Mouse (Mus musculus) granulocyte monocyte progenitor cell, adult 5-6 weeks (primary cell): Measurements from ENCODE around the gene Pakap. TPM values are rescaled to one million over a fixed set of nuclear protein-coding genes. Genes with fewer than 3 reads are reported as not detected.
A peak's percentile ranks its signal among the peaks of the same experiment; 100 is the strongest.

ENCODE experiments used
- ATAC-seq: replicated peaks from 2 replicates; pipeline ENCODE4 v1.8.0; 2016; ENCODE audit warnings: mild to moderate bottlenecking, moderate TSS enrichment, inconsistent platforms; ENCODE audit not compliant: poor library complexity, severe bottlenecking
- total RNA-seq, 2 experiments: library from RNA; stranded (forward) in 1 of 2; stranded (reverse) in 1 of 2; fragments of 200-712, 200-1000 nt in 1 of 2; fragments of >200 nt in 1 of 2; fragmentation: Nextera tagmentation in 1 of 2; gene quantifications; 2 replicates each; pipeline ENCODE4 v1.2.3; 2014 to 2017

The Pakap gene
- total RNA-seq, 2 experiments from 2014 or later = 0.10 TPM; not detected in 1

GRCm38 (mm10) chr4:57697918-57698611 lies 130.1 kb downstream of the Pakap start:
- ATAC-seq = no peak

- ATAC-seq = no peak
Observed at GRCm38 (mm10) chr4:57701576-57701975, 133.6 kb downstream of the Pakap start.

GRCm38 (mm10) chr4:57703574-57704470 lies 135.8 kb downstream of the Pakap start:
- no peak for ATAC-seq

DNA sequence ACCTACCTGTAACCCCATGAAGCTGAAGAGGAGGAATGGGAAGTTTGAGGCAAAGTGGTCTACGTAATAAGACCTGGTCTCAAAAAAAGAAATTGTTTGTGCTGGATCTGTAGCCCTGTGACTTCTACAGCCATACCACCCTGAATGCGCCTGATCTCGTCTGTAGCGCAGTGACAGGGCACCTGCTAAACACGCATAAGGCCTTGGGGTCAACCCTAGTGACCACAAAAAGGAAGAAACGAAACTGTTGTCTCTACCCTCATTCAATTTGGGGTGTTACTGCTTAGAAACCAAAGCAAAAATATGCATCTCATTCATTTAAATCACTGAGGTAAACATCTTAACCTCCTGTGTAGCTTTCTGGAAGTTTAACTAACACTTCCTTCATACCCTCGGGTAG lies 136.6 kb downstream of the Pakap start:
- peak; percentile 87 for ATAC-seq

- no peak for ATAC-seq
Observed at GRCm38 (mm10) chr4:57715849-57716248, 147.9 kb downstream of the Pakap start.

GRCm38 (mm10) chr4:57716735-57717134 lies 148.8 kb downstream of the Pakap start:
- no peak for ATAC-seq

DNA sequence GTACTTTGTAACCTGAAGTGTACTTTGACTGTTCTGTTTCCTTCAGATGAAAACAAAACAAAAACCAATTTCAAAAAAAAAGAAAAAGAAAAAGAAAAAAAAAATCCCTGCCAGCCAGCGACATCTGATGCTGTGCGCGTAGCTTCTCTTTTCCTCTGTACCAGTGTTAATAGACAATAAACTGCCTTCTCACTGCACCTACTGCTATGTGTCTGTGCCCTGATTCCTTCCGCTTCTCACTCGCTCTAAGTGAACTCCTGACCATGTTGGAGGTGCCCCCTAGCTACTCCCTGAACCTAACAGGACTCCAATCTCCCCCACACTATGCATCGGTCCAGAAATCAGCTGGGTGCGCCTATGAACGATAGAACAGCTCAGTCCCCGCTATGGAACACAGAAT lies 149.4 kb downstream of the Pakap start, which contains the start of gene Akap2:
TSS of gene Akap2 (plus strand) at position 304 of the 400 bp plus-strand sequence.
- ATAC-seq = no peak

DNA sequence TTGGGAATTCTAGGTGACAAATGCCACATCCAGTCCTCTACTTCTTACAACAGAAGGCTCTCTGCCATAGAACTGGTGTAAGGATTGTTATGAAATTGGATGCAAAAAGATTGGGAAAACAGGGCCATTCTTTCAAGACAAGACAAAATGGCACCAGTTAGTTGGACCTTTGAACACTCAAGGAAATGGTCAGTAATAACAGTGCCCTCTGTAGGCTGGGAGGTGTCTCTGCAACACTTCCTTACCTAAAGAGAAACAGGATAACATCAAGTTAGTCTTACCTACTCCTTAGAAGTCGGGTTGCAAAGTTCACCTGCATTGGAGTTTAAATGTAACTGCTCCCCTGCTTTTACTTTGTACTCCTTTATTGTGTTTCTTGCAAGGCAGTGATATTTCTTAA lies 151.4 kb downstream of the Pakap start:
- no peak for ATAC-seq

GRCm38 (mm10) chr4:57720869-57721361 lies 152.9 kb downstream of the Pakap start:
- peak; percentile 27 for ATAC-seq

DNA sequence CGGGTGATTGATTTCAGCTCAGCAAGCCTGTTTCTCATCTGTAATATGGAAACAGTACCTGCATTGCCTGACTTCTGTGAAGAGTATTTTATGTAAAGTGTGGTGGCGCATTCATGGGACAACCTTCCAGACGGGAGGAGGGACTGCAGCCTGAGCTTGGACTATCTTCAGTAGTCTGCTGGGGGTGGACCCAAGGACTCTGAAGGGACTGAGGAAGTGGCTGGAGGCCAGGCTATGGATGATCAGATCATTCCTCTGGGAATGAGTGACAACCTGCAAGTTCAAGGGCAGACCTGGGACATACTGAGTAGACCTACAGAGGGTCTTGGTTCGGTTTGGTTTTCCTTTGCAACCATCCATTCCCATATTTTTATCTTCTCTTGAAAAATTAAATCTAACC lies 154.3 kb downstream of the Pakap start:
- no peak for ATAC-seq

DNA sequence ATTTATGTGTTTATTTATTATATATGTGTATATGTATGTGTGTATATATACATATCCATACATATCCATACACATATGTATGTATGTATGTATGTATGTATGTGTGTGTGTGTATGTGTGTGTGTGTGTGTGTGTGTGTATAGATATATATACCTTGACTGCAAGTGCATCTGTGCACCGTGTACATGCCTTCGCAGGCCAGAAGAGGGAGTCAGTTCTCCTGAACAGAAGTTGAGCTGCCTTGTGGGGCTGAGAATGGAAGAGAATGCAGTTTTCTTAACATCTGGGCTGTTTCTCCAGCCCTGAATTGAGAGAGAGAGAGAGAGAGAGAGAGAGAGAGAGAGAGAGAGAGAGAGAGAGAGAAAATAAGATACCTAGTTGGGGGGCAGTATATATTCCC lies 155.7 kb downstream of the Pakap start:
- no peak for ATAC-seq

DNA sequence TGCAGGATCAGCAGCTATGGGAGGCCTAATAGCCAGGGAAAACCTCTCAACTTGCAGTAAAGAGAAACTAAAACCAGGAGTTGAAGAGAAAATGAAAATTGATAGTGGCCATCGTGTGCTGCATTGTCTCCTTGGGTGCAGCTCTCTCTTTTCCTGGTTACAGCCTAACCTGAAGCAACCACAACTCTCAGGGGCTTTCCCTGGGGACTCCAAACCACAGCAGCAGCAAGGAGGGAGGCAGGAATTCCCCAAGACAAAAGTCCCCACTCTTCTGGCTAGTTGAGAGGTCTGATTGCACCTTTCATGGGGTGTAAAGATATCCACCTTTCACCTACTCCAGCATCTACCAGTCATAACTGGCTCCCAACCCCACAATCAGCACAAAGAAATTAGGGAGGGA lies 157.6 kb downstream of the Pakap start:
- ATAC-seq = no peak

- ATAC-seq = no peak
Observed at GRCm38 (mm10) chr4:57728611-57729183, 160.7 kb downstream of the Pakap start.

- ATAC-seq = no peak
Observed at GRCm38 (mm10) chr4:57730047-57730446, 162.1 kb downstream of the Pakap start.

DNA sequence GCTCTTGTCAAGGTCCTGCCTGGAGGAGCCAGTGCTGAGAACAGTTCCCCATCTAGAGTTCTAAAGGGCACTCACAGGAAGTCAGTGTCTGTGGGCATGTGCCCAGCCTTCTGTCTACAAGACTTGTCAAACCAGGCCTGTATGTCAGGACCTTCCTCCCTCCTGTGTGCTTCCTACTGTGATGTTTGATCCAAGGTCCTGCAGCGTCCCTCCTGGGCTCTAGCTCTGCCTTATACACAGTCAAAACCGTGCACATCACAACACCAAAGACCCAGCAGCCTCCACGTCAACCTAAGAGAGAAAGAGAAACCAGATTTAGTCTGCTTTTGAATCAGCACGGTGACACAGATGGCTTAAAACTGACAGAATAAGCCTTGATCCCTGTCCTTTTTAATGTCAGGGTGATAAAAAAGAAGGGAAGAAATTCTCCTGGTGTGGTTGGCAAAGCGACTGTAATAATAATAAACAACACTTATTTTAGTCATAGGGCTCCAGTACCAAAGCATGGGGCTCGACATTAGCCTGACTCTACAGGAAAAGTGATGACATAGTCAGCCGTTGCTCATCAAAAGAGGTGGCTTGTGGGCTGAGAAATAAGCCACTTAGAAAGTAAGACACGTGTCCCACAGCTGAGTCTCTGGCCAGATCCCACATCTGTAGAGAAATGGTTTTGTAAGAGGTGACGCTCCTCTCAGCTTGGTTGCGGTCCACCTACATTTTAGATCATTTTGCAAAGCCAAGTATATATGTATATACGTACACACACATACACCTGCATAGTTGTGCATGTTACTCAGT lies 163.0 kb downstream of the Pakap start:
- no peak for ATAC-seq

- ATAC-seq = no peak
Observed at GRCm38 (mm10) chr4:57732351-57732750, 164.4 kb downstream of the Pakap start.

DNA sequence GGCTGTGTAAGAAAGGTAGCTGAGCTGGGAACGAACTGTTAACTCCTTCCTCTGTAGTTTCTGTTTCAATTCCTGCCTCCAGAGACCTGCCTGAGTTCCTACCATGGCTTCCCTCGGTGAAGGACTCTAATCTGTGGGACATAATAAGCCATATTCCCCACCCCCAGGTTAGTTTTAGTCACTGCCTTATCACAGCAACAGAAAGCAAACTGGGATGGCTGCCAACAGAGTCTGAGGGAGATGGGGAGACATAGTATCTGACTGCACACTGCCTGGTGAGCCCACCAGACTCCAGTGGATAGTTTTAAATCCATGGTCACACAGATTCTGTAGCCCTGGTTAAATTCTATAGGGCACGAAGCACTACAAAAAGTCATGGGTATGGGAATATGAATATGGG lies 165.5 kb downstream of the Pakap start:
- ATAC-seq = no peak

GRCm38 (mm10) chr4:57735426-57735825 lies 167.4 kb downstream of the Pakap start:
- no peak for ATAC-seq

DNA sequence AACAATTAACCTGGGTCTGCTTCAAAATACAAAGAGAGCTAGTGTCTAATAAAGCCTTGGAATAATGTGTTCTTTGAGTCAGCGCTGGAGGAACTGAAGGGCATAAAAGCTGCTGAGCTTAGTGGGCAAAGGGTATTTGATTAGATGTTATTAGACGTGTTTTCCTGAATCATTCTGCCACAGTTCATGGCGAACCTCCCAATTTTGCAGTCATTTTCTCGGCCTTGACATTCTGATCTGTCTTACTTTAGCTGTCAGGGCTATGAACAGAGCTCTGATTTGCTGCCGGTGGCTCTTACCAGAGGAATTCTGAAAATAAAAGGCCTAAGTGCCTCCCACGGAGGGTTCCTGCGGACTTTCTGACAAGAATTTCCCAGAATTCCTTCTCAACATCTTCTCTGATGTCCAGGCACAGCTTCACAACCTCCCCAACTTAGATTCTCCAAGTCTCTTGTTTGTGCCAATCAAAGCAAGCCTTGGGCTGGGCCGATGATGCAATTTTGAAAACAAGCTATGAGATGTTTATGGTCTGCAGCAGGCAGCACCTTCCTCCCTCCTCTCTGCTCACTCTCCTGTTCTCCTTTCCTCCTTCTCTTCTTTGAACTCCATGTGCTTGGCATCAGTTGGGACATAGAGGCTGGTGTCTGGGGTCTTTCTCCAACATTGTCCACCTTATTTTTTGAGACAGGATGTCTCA lies 171.0 kb downstream of the Pakap start:
- ATAC-seq = no peak
